In the genomic region with DNA sequence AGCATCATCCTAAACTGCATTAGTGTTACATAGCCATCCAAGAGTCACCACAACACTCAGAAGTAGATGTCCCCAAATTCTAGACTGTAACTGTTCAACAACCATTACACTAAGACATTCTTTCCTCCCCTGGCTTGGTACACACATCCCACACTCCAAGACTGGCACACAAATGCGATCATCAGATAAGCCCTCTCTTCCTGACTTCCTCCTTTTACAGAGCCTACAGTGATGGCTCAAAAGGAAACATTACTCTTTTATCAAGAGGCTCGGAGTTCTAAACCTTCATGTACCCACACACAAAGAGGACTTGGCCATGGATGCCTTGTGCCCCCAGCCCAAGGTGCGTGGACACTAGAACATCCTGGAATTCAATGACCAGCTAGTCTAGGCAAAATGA, we compare ENCODE assay signal across 18 mouse cellular contexts. TPM values are rescaled to one million over a fixed set of nuclear protein-coding genes. Genes with fewer than 3 reads are reported as not detected.
A peak's percentile ranks its signal among the peaks of the same experiment; 100 is the strongest.
DNase-seq lines count a peak whose midpoint lies in the region; ATAC-seq and TF ChIP-seq lines count a peak whose summit lies in the region.
"Had no signal": no experiment of that assay in that cellular context is flagged by ENCODE, and none has a peak within 500 bp of the region (broad histone marks: within the 10 kb centered on the region; RNA-seq: fewer than 3 reads in every experiment).

No protein-coding gene starts in this region.

- TF ChIP-seq EP300 in MEL (IDR thresholded peaks at IDR 0.05; ENCODE audit: low read depth in 1 of 2, low read length in 2 of 2) = no peak

- H3K27me3 ChIP-seq in G1E (ENCODE audit: insufficient read depth, low read length) = no peaks in the 10 kb centered on the region
- no peaks in the 10 kb centered on the region for H3K27me3 ChIP-seq in MEL (ENCODE audit: control insufficient read depth in 1 of 2, insufficient read depth in 2 of 2, low read length in 2 of 2)
- H3K27me3 ChIP-seq in small intestine, adult 2 months (ENCODE audit: control insufficient read depth, insufficient read depth, low read length) = no peaks in the 10 kb centered on the region
- H3K27me3 ChIP-seq in hindbrain, embryonic 13.5 days = no peaks in the 10 kb centered on the region
- H3K27me3 ChIP-seq: embryonic facial prominence, embryonic 12.5 days; forebrain, embryonic 13.5 days; forebrain, embryonic 15.5 days had no signal

- H3K4me3 ChIP-seq in G1E (ENCODE audit: low read depth, low read length) = no peak overlapping the region
- H3K4me3 ChIP-seq in MEL (ENCODE audit: control insufficient read depth in 1 of 2, insufficient read depth in 1 of 2, low read depth in 2 of 2, low read length in 2 of 2) = no peak overlapping the region
- H3K4me3 ChIP-seq in small intestine, adult 2 months (ENCODE audit: low read depth, low read length) = no peak overlapping the region
- no peak overlapping the region for H3K4me3 ChIP-seq in hindbrain, embryonic 13.5 days
- H3K4me3 ChIP-seq: embryonic facial prominence, embryonic 10.5 days; embryonic facial prominence, embryonic 12.5 days; forebrain, embryonic 13.5 days; forebrain, embryonic 15.5 days had no signal

- no peak for TF ChIP-seq CTCF in G1E (IDR thresholded peaks at IDR 0.05; ENCODE audit: low read depth, low read length)
- TF ChIP-seq CTCF in MEL (IDR thresholded peaks at IDR 0.05 in 2 of 3, conservative IDR thresholded peaks at IDR 0.05 in 1 of 3; ENCODE audit: control insufficient read depth in 1 of 3, insufficient read depth in 1 of 3, low read depth in 2 of 3, low read length in 3 of 3, poor library complexity in 1 of 3, severe bottlenecking in 1 of 3) = no peak
- no peak for TF ChIP-seq CTCF in small intestine, adult 2 months (IDR thresholded peaks at IDR 0.05; ENCODE audit: extremely low read depth, insufficient read length, insufficient replicate concordance, low read depth, low read length)

- H3K9me3 ChIP-seq in G1E (replicated peaks) (no peaks in the 10 kb centered on the region), MEL (replicated peaks; ENCODE audit: insufficient read depth, low read length) (no peaks in the 10 kb centered on the region)
- no peaks in the 10 kb centered on the region for H3K9me3 ChIP-seq in hindbrain, embryonic 13.5 days
- H3K9me3 ChIP-seq: embryonic facial prominence, embryonic 10.5 days; embryonic facial prominence, embryonic 12.5 days; forebrain, embryonic 13.5 days; forebrain, embryonic 15.5 days had no signal

- TF ChIP-seq RAD21 in MEL (IDR thresholded peaks at IDR 0.05; ENCODE audit: low read depth, low read length) = no peak

- H3K79me2 ChIP-seq in MEL (ENCODE audit: control insufficient read depth, insufficient read depth, low read length, poor library complexity) = no peaks in the 10 kb centered on the region

- ATAC-seq in G1E (ENCODE audit: extremely low read depth, insufficient number of reproducible peaks, low FRiP score, poor library complexity, severe bottlenecking) = peak; percentile 62; the same call in 1 of the 2 replicates
- 0 out of 2 replicates have a peak, but pooled peaks have one; percentile 14 for ATAC-seq in granulocyte monocyte progenitor cell, adult 5-6 weeks (replicated peaks; ENCODE audit: poor library complexity, severe bottlenecking)
- no peak for ATAC-seq in hindbrain, embryonic 13.5 days (ENCODE audit: low FRiP score)
- ATAC-seq: forebrain, embryonic 13.5 days; forebrain, embryonic 15.5 days; forebrain, postnatal 0 days had no signal

- no peak for DNase-seq in G1E (ENCODE audit: low spot score)
- DNase-seq in MEL (ENCODE audit: low read depth, low spot score) = peak; percentile 47
- DNase-seq in cerebellum, adult 9-11 months = no peak
- no peak for DNase-seq in adrenal gland, postnatal 25 days
- DNase-seq: adrenal gland, adult 8-10 months; adrenal gland, postnatal 14 days; cerebellum, adult 11 months; cerebellum, adult 18-20 months; cerebellum, adult 8-10 months; cerebellum, postnatal 25 days; forebrain, postnatal 0 days had no signal

- peak overlapping the region; percentile 28; the same call in 1 of the 2 replicates for H3K27ac ChIP-seq in MEL (ENCODE audit: control insufficient read depth, low read depth, low read length)
- H3K27ac ChIP-seq in small intestine, adult 2 months (ENCODE audit: insufficient read depth, low read depth, low read length) = 0 out of 2 replicates have a peak overlapping the region, but pooled peaks have one; percentile 34
- H3K27ac ChIP-seq in hindbrain, embryonic 13.5 days = no peak overlapping the region
- H3K27ac ChIP-seq: embryonic facial prominence, embryonic 10.5 days; embryonic facial prominence, embryonic 12.5 days; forebrain, embryonic 13.5 days; forebrain, embryonic 15.5 days had no signal

- TF ChIP-seq POLR2A in MEL (IDR thresholded peaks at IDR 0.05; ENCODE audit: control insufficient read depth in 1 of 2, insufficient read depth in 1 of 2, low read depth in 1 of 2, low read length in 2 of 2, poor library complexity in 1 of 2) = no peak
- TF ChIP-seq POLR2A in small intestine, adult 2 months (IDR thresholded peaks at IDR 0.05; ENCODE audit: low read depth, low read length) = no peak

- no peak overlapping the region for H3K4me2 ChIP-seq in hindbrain, embryonic 13.5 days
- H3K4me2 ChIP-seq: embryonic facial prominence, embryonic 12.5 days; forebrain, embryonic 13.5 days; forebrain, embryonic 15.5 days had no signal

- no peak overlapping the region for H3K9ac ChIP-seq in MEL (ENCODE audit: control insufficient read depth, low read depth, low read length, poor library complexity, severe bottlenecking)
- no peak overlapping the region for H3K9ac ChIP-seq in hindbrain, embryonic 13.5 days
- H3K9ac ChIP-seq: embryonic facial prominence, embryonic 12.5 days; forebrain, embryonic 13.5 days; forebrain, embryonic 15.5 days; forebrain, postnatal 0 days had no signal

- H3K4me1 ChIP-seq in G1E (ENCODE audit: insufficient read depth, low read depth, low read length) (peaks cover 8% of the 10 kb centered on the region), MEL (ENCODE audit: control insufficient read depth in 1 of 2, insufficient read depth in 2 of 2, low read length in 2 of 2) (peaks cover 0 to 9% of the 10 kb centered on the region in 2 experiments; a peak in 3 of 4 replicates)
- H3K4me1 ChIP-seq in small intestine, adult 2 months (ENCODE audit: control insufficient read depth, insufficient read depth, insufficient read length, low read length) = peaks cover 6% of the 10 kb centered on the region; the same call in 1 of the 2 replicates
- peaks cover 6% of the 10 kb centered on the region; the same call in 1 of the 2 replicates for H3K4me1 ChIP-seq in hindbrain, embryonic 13.5 days (replicated peaks)
- H3K4me1 ChIP-seq: forebrain, embryonic 13.5 days had no signal

- H3K36me3 ChIP-seq in G1E (replicated peaks) = peaks cover 2% of the 10 kb centered on the region
- peaks cover 0 to 10% of the 10 kb centered on the region in 2 experiments; a peak in 2 of 4 replicates for H3K36me3 ChIP-seq in MEL (ENCODE audit: control insufficient read depth in 1 of 2, insufficient read depth in 2 of 2, low read length in 2 of 2)
- peaks cover 6% of the 10 kb centered on the region for H3K36me3 ChIP-seq in small intestine, adult 2 months (ENCODE audit: control insufficient read depth, insufficient read depth, low read length)
- H3K36me3 ChIP-seq in hindbrain, embryonic 13.5 days = peaks cover 31% of the 10 kb centered on the region

- WGBS in small intestine, adult 2 months = 75% methylated on average over 3 of the region's 3 CpGs
- WGBS in hindbrain, embryonic 13.5 days = 97% methylated on average over 3 of the region's 3 CpGs

TF ChIP-seq in MEL, 35 proteins besides CTCF, POLR2A, EP300 and RAD21:
- TF ChIP-seq GATA1 (IDR thresholded peaks at IDR 0.05; ENCODE audit: low read depth, low read length) = peak; percentile 56; the same call in 1 of the 2 replicates
- TF ChIP-seq USF1 (IDR thresholded peaks at IDR 0.05; ENCODE audit: low read depth, low read length) = no peak
TF ChIP-seq in MEL: peak in this region for 1.

RNA-seq across cellular contexts. Expression of a gene that starts 45.2 kb away (rescaled TPM):
- total RNA-seq in G1E (2014; fragmentation: Nextera tagmentation) (15.0 and 16.9 TPM in 2 replicates), G1E (2017) (7.3 and 7.5 TPM in 2 replicates), MEL (2012; rRNA removed) (3.0 and 3.9 TPM in 2 replicates)
- polyA plus RNA-seq in G1E (2012) (0.53 and 0.55 TPM in 2 replicates), MEL (2012; ENCODE audit: insufficient read depth in 1 of 2, insufficient read length in 2 of 2, low read depth in 1 of 2, low replicate concordance in 2 of 2, missing spikeins in 1 of 2) (1 to 10 TPM in 1 of 2 experiments, not detected in 1; 4.2 TPM)
- total RNA-seq in granulocyte monocyte progenitor cell, adult 5-6 weeks (2014; fragmentation: Nextera tagmentation) = 4.3 and 10.5 TPM in 2 replicates
- 7.6 and 9.6 TPM in 2 replicates for total RNA-seq in granulocyte monocyte progenitor cell, adult 5-6 weeks (2017)
- polyA plus RNA-seq in small intestine, adult 2 months (2012; rRNA removed) = 6.4 and 12.8 TPM in 2 replicates
- polyA plus RNA-seq in hindbrain, embryonic 13.5 days (2015; fragmentation: Nextera tagmentation; extraction: Ambion mirVana) = 84.1 and 85.5 TPM in 2 replicates
- total RNA-seq in adrenal gland, postnatal 25 days (2021) = 31.3 and 33.2 TPM in 2 replicates
